Mouse (Mus musculus) liver, adult (tissue): ENCODE results near the gene Mgst2.

Experiments
- GATA4 ChIP-seq: IDR thresholded peaks from 2 replicates; pipeline ENCODE4 v1.6.1; 2014; ENCODE audit warnings: mild to moderate bottlenecking, low read length; ENCODE audit not compliant: insufficient replicate concordance

Mgst2 gene

GRCm38 (mm10) chr3:51673408-51674086 is 13.4 kb downstream of the Mgst2 start:
- TF ChIP-seq GATA4 = peak; percentile 11; the same call in 1 of the 2 replicates

GRCm38 (mm10) chr3:51674963-51675362 is 14.8 kb downstream of the Mgst2 start:
- no peak for TF ChIP-seq GATA4

DNA sequence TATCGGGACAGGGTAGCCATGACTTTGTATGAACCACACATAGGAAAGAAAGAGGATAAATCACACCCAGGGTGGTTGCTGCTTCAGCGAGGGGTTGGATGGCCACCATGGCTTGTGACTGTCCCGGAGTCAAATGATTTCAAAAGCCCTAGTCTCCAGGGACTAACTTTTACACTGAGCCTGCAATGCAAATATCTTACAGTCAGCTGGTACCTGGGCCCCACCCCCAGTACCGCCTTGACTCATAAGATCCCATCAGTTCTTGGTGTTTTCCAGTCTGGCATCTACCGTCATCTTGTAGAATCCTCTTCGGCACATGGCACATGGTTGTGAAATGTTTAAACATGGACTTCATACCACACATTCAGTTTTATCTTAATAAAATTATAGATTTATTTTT is 25.4 kb downstream of the Mgst2 start:
- no peak for TF ChIP-seq GATA4

DNA sequence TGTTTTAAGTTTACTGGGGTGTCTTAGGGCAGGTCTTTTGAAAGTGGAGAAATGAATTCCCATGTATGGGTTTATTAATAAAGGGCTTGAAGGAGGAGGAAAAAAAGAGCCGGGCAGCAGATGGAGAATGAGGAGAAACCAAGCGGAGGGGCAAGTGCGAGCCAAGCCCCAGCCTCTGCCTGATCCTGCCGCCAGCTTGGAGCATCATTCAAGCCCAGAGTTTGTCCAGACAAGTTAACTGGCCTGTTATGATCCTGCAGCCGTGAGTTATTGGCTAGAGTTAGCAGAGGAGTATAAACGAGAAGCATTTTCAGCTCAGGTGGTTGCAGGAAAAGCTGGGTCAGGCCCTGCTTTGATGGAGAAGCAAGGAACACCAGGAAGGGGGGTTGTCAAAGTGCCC is 26.2 kb downstream of the Mgst2 start:
- TF ChIP-seq GATA4 = no peak

DNA sequence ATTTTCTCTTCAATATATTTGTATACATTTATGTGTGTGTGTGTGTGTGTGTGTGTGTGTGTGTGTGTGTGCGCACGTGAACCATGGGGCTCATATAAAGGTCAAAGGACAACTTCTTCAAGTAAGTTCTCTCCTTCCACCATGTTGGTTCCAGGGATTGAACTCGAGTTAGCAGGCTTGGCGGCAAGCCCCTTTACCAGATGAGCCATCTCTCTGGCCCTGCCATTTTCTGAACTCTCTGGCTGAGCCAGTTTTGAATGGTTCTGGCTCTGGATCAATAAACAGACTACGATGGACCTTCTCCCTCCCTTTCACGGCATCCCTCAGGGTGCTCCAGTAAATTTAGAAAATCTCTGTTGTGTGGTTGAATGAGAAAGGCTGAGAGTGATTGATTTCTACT is 26.6 kb downstream of the Mgst2 start:
- no peak for TF ChIP-seq GATA4

- TF ChIP-seq GATA4 = no peak
These were observed 28.6 kb downstream of the Mgst2 start for GRCm38 (mm10) chr3:51688725-51689124.

DNA sequence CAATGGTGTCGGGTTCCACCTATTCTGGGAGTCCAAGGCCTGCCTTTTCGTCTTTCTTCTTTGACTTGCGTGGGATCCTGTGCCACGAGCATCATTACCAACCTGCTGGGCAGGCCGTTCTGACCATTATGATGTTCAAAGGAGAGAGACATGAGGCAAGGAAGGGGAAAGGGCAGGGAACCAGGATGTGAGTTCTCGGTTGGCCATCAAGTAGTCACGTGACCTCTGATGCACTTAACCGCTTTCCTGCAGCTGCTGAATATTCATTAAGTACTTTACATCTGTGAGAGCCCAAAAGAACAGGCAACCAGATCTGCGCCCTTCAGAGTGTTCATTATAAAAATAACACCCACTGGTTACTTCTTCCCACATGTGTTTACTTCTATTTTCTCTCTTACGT is 33.0 kb downstream of the Mgst2 start:
- TF ChIP-seq GATA4 = no peak

- TF ChIP-seq GATA4 = no peak
These were observed 34.4 kb downstream of the Mgst2 start for GRCm38 (mm10) chr3:51694576-51694975.

GRCm38 (mm10) chr3:51695713-51696112 is 35.6 kb downstream of the Mgst2 start:
- no peak for TF ChIP-seq GATA4

DNA sequence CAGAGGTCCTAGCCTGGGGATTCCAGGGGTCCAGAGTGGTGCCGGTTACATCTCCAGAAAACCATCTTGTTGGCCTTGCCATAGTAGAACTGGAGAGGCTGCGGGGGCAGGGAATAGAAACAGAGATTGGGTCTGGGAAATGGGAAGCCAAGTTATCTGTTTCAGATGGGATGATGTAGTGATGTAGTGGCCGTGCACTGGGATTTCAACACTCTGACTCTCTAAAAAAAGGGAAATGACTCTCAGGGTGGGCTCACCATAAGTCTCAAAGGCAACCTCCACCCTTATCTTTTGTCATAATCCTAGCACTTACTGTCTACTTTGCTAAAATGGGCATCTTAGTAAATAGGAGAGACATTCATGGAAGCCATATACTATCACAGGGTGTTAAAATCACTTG is 37.8 kb downstream of the Mgst2 start:
- TF ChIP-seq GATA4 = no peak

- TF ChIP-seq GATA4 = no peak
These were observed 40.0 kb downstream of the Mgst2 start for GRCm38 (mm10) chr3:51700123-51700522.

DNA sequence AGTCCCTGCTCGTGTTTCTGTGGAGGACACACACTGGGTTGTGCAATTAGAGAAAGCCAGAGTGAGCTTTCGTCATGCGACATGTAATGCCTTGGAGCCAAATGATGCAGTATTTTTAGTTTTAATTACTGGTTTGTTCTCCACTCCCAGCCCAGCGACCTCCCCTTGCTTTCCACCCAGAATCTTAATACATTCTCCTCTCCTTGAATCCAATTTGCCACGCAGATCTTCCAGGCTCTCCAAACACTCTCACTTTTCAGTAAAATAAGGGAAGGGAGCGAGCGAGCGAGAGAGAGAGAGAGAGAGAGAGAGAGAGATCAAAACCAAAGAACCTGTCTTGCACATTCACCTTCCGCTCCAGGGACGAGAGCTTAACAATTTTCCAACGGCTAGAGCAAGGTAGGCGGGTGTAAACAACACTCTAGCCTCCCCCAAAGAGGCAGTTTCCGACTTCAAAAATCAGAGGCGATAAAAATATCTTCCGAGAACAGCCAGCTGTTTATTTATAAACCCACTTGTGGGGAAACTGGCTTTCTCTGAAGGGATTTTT is 40.6 kb downstream of the Mgst2 start:
- no peak for TF ChIP-seq GATA4

GRCm38 (mm10) chr3:51701281-51701751 is 41.2 kb downstream of the Mgst2 start:
- no peak for TF ChIP-seq GATA4

GRCm38 (mm10) chr3:51701950-51702349 is 41.8 kb downstream of the Mgst2 start:
- no peak for TF ChIP-seq GATA4

DNA sequence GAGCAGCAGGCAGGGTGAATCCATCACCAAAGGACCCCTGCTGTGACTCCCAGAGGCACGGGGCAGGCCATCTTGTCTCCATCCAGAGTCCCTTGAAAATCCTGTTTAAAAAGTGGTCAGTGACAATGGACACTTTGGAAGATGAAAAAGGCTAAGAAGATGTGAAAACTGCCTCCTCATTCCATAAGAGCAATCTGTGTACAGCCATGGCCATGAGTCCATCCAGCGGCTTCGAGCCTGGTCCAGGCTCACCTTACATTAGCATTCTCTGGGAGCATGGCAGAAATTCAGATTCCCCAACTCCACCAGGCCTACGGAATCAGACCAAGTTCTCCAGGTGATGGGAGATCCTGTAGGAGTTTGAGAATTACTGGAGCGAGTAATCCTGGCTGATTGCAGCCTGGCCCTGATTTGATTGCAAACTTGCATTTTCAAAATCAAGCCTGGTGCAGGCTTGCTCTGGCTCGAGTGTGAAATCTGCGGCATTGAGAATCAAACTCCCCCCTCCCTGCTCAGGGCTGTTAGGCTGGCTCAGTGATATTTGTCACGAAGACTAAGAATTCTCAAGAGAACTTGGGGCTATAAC is 42.6 kb downstream of the Mgst2 start:
- TF ChIP-seq GATA4 = no peak

- TF ChIP-seq GATA4 = no peak
These were observed 43.3 kb downstream of the Mgst2 start for GRCm38 (mm10) chr3:51703478-51703877.
